Mouse (Mus musculus) liver, postnatal 0 days (tissue): ENCODE results near the gene Olfr1254.

Experiments
- CTCF ChIP-seq: sonication (generic); IDR thresholded peaks from 2 replicates; pipeline ENCODE4 v1.5.1; 2016; ENCODE audit warnings: antibody characterized with exemption, low read depth
- EP300 ChIP-seq: IDR thresholded peaks from 2 replicates; pipeline ENCODE4 v1.6.1; 2016; ENCODE audit warnings: antibody characterized with exemption, low read depth, mild to moderate bottlenecking

- TF ChIP-seq EP300 (no peak), CTCF (no peak)
Observed at GRCm38 (mm10) chr2:89799583-89799982, 6.2 kb upstream of the Olfr1254 start.
